14 mouse cellular contexts compared by ENCODE assay signal in the genomic region with DNA sequence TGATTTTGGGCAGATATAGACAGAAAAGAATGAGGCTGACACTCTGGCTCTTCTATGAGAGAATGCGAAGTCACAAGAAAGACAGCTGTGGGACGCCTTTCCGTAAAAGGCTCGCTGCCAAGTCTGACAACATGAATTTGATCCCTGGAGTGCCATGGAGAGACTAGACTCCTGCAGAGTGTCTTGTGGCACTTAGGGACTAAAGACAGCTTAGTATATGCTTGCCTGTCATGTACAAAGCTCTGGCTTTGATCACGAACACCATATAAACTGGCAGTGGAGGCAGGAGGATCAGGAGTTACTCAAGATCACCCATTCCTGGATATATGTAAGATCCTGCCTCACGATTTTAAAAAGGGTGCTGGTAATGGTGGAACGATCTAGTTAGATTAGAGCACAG. TPM values are rescaled to one million over a fixed set of nuclear protein-coding genes. Genes with fewer than 3 reads are reported as not detected.
A peak's percentile ranks its signal among the peaks of the same experiment; 100 is the strongest.
DNase-seq lines count a peak whose midpoint lies in the region; TF ChIP-seq lines count a peak whose summit lies in the region.
"Had no signal": no experiment of that assay in that cellular context is flagged by ENCODE, and none has a peak within 500 bp of the region (broad histone marks: within the 10 kb centered on the region; RNA-seq: fewer than 3 reads in every experiment).

No protein-coding gene starts in this region.

- peak; percentile 71 for DNase-seq in gastrocnemius, adult 2 months
- DNase-seq in gastrocnemius, postnatal 36 days: no peak
- DNase-seq in gastrocnemius, adult 8-10 months (ENCODE audit: low spot score in 2 of 2): peak; percentile 16 to 36
- peak; percentile 35 to 36 for DNase-seq in heart, postnatal 10 days
- DNase-seq in lung, postnatal 25 days (ENCODE audit: low spot score): peak; percentile 27
- DNase-seq in kidney, postnatal 4 days: no peak
- no peak for DNase-seq in kidney, postnatal 36 days
- no peak for DNase-seq in right cerebral cortex, postnatal 10 days (ENCODE audit: low spot score in 2 of 2)
- DNase-seq: cerebellum, adult 9-11 months; right cerebral cortex, adult 18-20 months; thymus, postnatal 36 days had no signal

- intact Hi-C loops in gastrocnemius, adult 2 months (cut with DNase I): no loop called here
- intact Hi-C loops in gastrocnemius, postnatal 36 days (cut with DNase I): no loop called here
- intact Hi-C loops in heart, postnatal 10 days (cut with DNase I): no loop called here

- H3K27ac ChIP-seq in gastrocnemius, adult 2 months: peak overlapping the region; percentile 53; the same call in 1 of the 2 replicates
- H3K27ac ChIP-seq: embryonic facial prominence, embryonic 13.5 days; forebrain, embryonic 13.5 days; hindbrain, embryonic 12.5 days had no signal

- H3K4me3 ChIP-seq in gastrocnemius, adult 2 months: no peak overlapping the region
- H3K4me3 ChIP-seq: embryonic facial prominence, embryonic 13.5 days; forebrain, embryonic 13.5 days; hindbrain, embryonic 12.5 days had no signal

- TF ChIP-seq CTCF in gastrocnemius, adult 2 months (IDR thresholded peaks at IDR 0.05): no peak

RNA-seq across cellular contexts. Expression of a gene that starts 25.1 kb away (rescaled TPM):
- 10 to 100 TPM; 37.8 to 52.6 TPM for total RNA-seq in gastrocnemius, adult 2 months (2021)
- 10 to 100 TPM; 45.5 to 66.2 TPM for total RNA-seq in gastrocnemius, postnatal 36 days (2021)
- total RNA-seq in gastrocnemius, adult 8-10 months (2022): 10 to 100 TPM; 35.7 to 80.7 (median 50.1) TPM
- total RNA-seq in heart, postnatal 10 days (2021): 10 to 100 TPM in 1 of 2 experiments, 1 to 10 TPM in 1; 9.4 to 12.7 TPM

RNA-seq across cellular contexts. Expression of a gene that starts 47.2 kb away (rescaled TPM):
- total RNA-seq in gastrocnemius, adult 2 months (2021): under 1 TPM; 0.31 to 0.54 TPM
- under 1 TPM; 0.42 to 0.61 TPM for total RNA-seq in gastrocnemius, postnatal 36 days (2021)
- total RNA-seq in gastrocnemius, adult 8-10 months (2022): 1 to 10 TPM in 2 of 4 experiments, under 1 TPM in 2; 0.43 to 1.4 (median 0.86) TPM
- total RNA-seq in heart, postnatal 10 days (2021): under 1 TPM in 1 of 2 experiments, not detected in 1; 0.10 TPM

RNA-seq across cellular contexts. Expression of a gene that starts 55.3 kb away (rescaled TPM):
- 1 to 10 TPM in 1 of 2 experiments, under 1 TPM in 1; 0.53 to 1.2 TPM for total RNA-seq in gastrocnemius, adult 2 months (2021)
- under 1 TPM; 0.43 to 0.54 TPM for total RNA-seq in gastrocnemius, postnatal 36 days (2021)
- 1 to 10 TPM in 1 of 4 experiments, under 1 TPM in 3; 0.29 to 1.0 (median 0.81) TPM for total RNA-seq in gastrocnemius, adult 8-10 months (2022)
- total RNA-seq in heart, postnatal 10 days (2021): 10 to 100 TPM; 32.5 to 45.5 TPM

Comparison
In these comparisons a context has a peak if more than half of its experiments do, and no peak if none do; other contexts are left out.
1. DNase-seq: peak in gastrocnemius, adult 2 months (single experiment), gastrocnemius, adult 8-10 months (2 of 2), heart, postnatal 10 days (2 of 2) and lung, postnatal 25 days (single experiment); none in gastrocnemius, postnatal 36 days (0 of 2), kidney, postnatal 4 days (0 of 2), kidney, postnatal 36 days (0 of 2) and right cerebral cortex, postnatal 10 days (0 of 2).
2. RNA of a gene that starts 55.3 kb away (total RNA-seq): 32.5 to 45.5 TPM in heart, postnatal 10 days; 0.53 to 1.2 TPM in gastrocnemius, adult 2 months, 0.29 to 1.0 TPM in gastrocnemius, adult 8-10 months and 0.43 to 0.54 TPM in gastrocnemius, postnatal 36 days; every median in the first group is over 10 times any median in the second.